Mouse (Mus musculus) urinary bladder, postnatal 25 days (tissue): ENCODE data around the gene Tmem63c.

Experiments used
- DNase-seq: peaks from one replicate; pipeline ENCODE4 v3.0.0; 2022; ENCODE audit warnings: low spot score

The Tmem63c gene

DNA sequence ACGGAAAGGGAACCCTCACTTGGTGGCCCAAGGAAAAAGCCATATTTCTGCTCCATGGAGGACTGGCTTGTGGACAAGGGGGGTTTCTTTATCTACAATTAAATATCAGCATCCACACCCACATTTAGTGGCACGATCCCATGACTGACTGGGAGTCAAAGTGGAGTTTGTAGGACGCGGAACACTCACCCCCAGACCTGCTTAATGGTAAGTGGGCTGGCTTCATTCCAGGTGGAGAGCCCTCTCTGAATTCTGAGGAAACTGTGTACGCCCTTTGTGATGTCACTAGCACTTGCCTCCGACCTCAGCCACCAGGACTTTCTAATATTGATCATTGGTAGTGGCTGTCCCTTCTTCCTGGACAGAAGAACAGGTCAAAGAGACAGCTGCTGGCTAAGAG is at the start of gene Tmem63c:
Tmem63c (plus strand) TSS at position 301 of the 400 bp plus-strand sequence.
- no peak for DNase-seq

DNA sequence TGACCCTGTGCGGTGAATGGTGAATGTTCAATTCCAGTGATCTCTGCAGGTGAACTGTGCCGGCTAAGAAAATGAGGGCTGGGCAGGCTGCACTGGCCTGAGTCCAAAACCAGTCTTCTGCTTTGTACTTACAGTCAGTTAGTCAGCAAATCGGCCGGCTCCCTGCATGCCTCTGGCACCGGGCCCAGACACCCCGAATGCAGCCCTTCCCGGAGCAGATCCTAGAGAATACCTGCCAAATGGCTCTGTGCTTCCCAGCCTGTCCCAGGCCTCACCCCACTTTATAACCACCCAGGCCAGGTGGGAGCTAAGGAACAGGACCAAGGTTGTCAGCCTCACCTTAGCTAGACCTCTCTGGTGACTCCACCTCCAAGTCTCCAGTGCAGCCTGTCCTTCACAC is 47.9 kb upstream of the Tmem63c start:
- peak; percentile 68 for DNase-seq

DNA sequence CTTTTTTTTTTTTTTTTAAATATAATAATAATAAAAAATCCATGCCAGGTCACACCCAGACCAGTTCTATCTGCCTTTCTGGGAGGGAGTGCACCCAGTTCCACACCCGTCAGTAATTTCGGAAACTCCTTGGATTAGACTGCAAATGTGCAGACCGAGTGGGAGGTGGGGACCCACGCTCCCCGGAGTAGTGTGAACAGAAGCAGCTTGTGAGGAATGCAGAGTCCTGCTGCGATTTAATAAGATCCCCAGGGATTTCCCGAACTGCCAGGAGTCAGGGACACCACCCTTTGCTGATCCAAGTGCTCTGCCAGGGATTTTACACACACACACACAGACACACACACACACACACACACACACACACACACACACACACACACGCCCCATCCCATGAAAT is 47.4 kb upstream of the Tmem63c start:
- no peak for DNase-seq

DNA sequence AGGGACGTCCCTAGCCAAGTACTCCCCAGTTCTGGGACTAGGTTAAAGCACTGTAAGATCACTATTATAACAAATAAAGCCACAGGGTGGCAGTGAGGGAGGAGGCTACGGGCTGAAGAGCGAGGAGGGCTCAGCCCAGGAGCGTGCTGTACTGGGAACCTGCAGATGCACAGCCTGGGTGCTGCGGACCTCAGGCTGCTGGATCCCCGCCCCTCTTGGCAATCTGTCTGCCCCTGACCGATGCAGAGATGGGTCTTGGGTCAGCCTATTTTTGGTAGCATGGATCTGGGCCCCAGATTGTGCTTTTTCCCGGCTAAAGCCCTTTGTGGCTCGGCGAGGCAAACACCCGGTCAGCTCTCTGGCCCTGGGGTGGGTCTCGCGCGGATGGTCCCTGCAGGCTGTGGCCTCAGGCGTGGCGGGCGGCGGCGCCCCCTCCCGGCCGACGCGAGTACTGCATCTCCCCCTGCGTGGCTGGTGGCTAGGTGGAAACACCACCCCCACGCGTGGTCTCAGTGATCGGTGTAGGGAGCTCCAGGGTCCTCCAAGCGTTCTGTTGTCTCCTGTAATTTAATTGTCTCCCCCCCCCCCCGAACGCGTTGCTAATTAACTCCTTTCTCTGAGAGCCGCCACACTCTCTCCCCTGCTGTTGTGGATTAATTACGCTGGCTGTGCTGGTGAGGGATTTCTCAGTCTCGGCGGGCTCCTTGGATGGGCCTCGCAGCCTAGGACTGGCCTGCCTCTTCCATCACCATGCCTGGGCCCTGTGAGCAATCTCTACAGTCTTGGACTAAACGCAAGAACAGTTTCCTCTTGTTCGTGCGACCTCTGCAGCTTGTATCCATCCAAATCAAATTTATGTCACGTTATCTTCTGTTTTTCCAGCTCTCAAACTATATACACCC is 46.5 kb upstream of the Tmem63c start:
- peak; percentile 67 for DNase-seq

DNA sequence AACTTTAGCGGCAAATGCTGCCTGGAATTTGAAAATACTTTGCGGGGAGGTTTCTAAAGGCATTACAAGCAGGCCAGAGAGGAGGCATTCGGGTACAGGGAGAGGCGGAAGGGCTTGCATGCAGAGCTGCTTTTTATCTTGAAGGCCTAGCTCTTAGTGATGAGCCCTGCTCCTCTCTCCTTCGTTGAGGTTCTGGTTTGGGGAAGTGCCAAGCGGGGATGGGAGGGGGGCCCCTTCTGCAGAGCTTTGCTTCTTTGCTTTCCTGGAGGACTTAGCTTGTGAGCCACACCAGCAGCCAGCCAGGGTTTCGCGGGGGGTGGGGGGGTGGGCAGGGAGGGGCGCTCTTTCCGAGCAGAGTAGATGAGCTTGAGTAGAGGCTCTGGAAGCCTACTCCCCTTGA is 45.4 kb upstream of the Tmem63c start:
- no peak for DNase-seq

DNA sequence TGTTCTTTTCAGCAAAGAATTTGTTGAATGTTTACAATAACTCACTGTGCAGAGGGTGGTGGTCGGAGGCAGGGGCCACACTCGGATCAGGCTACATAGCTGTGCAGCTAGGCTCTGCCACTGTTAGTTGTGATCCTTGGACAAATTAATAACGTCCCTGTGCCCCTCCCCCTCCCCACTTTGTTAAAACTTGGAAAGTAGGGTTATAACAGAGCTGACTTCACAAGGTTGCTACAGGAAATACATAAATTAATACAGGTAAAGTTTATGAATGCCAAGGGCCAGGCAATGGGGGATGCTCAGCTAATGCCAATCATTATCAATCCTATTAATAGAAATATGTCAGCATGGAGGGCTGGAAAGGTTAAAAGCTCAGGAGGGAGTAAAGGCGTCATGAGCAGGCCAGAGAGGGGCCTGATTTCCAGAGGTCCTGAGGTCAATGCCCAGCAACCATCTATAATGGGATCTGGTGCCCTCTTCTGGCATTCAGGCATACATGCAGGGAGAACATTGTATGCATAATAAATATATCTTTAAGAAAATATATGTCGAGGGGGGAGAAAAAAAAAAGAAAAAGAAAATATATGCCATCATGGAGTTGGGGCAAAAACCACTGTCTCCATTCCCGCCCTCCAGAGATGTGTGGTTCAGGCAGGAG is 44.5 kb upstream of the Tmem63c start:
- DNase-seq, result no peak

DNA sequence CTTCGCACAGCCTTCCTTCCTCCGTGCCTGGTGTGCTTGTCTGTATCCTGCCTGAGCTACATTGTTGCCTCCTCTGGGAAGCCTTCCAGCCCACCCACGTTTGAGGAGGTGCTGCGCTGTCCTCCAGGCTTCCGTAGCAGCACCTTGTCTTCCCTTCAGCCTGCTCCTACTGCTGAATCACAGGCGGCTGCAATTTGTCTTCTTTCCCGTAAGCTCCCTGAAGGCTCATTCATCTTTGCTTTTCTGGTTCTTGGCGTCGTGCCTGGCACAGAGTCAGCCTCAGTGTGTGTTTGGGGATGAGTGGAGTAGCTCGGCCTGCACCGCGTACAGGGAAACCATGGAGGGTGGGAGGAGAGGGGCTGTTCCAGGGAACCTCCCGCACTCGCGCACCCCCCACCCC is 43.3 kb upstream of the Tmem63c start:
- no peak for DNase-seq

DNA sequence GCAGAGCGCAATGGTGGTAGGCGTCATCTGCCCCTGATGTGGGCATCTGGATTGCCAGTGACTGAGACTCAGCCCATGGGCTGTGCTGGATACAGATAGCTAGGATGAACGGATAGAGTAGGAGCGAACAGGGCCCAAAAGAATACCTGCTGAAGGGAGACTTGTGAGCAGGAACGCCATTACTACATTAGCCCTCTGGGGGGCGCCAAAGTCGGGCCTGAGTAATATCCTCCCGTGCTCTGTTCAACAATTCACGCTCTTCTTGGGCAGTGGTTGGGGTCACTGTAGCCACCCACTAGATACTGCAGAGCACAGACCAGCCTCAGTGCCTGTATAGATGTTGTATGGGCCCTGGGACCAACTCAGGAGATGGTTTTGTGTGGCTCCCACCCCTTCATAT is 40.0 kb upstream of the Tmem63c start:
- DNase-seq, result no peak

DNA sequence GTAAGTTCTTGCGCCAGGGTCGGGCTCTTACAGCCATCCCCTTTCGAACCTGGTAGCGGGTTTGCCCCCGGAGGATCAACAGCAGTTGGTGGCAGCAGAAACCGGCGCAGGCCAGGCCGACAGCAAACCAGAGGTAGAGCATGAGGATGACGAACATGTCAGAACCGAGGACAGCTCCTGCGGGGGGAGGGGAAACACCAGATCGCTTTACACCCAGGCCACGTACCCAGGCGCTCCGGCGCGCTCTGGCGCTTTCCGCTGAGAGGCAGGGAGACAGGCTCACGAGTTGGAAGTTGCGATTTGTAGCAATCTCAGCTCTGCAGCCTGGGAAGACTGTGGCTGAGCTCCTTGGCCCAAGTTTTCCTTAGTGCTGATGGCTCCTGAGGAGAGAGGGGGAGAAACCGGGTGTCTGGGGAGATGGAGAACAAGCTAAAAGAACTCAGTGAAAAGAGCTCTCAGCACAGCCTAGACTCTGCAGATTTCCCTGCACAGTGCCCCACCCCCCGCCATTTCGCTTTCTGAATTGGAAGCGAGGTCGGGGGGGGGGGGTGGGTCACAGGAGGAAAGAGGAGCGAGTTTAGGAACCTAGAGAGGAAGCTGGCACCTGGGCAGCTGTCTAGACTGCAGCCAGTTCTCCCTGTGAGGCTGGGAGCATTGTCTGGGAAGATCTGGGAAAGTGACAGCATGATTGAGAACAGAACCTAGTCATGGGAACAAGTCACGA is 37.5 kb upstream of the Tmem63c start:
- DNase-seq, result peak; percentile 34

DNA sequence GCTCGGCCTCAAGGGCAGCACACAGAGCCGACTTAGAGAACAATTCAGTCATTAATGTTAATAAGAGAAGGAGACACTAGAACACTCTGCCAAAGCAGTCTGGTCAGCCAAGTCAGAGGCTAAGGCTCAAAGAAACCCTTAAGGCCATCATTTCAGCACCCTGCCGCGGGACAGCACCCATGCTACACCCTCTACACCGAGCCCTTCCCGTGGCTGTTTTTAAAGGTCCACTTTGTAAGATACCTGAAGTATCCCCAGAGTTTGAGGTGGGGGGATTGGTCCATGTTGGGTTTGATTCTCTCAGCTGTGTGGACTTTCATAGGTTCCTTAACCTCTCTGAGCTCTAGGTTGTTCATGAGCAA is 37.0 kb upstream of the Tmem63c start:
- no peak for DNase-seq

DNA sequence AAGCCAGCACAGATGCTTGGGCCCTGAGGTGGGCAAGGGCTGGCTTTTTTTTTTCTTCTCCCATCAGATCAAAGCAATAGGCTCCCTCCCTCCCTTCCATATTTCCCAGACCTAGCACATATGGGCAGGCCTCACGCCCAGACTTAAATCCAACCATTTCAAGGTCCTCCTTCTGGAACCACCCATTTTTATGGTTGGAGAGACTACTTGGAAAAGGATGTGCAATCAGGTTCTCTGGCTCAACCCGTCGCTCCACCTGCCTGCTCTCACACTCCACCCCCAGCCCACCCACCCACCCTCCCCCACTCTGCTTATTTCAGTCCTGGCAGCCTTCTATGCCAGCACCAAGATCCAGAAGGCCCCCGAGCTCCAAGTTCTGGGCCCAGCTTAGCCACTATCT is 34.6 kb upstream of the Tmem63c start:
- no peak for DNase-seq

DNA sequence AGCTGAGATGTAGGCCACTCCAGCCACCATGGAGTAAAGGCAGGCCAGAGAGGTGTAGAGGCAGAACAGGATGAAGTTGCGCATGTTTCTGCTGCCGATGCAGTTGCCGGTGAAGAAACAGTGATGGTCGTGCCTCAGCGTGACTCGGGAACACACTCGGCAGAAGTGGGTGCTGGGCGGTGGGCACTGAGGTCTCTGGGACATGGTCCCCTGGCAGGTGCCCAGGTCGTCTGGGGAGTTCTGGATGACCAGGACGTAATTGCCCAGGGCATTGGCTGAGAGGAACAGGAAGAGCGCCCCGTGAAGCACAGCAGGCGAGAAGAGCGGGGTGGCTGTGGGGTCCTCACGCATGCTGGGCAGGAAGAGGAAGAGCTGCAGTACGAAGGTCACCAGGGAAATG is 32.9 kb upstream of the Tmem63c start:
- no peak for DNase-seq

DNA sequence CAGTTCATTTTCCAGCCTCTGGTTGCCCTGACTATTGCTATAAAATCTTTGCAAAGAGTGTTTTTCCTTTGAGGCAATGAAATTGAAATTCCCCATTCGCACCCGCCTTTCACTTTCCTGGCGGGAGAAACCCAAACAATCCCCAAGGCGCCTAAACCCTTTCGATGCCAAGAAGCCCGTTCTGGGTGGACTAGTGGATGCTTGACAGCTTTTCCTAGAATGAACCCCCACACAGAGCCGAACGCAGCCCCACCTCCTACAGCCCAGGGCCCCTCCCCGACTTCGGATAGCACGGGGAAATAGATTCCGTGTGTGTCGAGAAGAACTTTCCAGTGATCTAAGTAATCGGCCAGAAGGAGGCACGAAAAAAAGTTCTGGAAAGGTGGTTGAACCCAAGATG is 31.8 kb upstream of the Tmem63c start:
- DNase-seq, result no peak

DNA sequence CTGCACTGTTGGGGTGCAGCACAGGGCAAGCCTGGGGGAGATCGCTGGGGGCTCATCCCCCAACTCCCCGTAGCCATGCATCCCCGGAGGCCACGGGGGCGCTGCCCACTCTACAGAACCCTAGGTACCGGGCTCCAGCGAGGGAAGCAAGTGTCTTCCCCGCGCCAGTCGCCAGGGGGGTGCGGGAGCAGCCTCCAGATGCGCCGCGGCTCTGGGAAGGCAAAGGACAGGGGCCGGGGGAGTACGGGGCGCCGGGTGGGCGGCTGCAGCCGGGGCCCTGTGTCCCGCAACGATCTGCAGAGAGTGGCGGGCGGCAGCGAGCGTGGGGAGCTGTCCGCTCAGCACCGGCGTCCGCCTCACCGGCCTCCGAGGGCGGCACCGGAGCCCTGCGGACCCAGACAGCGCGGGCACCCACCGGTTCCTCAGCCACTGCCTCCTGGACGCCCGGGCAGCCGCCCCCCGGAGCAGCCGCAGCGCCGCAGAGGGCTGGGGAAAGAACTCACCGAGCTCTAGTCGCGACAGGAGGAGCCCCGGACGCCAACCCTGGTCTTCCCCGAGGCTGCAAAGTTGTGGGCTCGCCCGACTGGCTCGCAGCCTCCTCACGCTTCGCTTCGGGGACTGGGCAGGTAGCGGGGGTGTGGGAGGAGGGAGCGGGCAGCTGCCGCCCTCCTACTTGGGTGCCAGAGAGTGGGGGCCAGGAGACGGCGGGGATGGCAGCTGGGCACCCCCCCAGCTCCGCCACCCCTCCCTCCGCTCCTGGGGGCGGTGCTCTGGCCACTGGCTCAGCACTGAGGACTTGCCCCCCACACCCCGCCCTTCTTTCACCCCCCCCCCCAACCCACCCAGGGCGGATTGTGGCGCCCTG is 31.0 kb upstream of the Tmem63c start, which contains the start of gene Zdhhc22:
Zdhhc22 (minus strand) TSS at position 541 of the 865 bp plus-strand sequence.
- DNase-seq, result peak; percentile 26

DNA sequence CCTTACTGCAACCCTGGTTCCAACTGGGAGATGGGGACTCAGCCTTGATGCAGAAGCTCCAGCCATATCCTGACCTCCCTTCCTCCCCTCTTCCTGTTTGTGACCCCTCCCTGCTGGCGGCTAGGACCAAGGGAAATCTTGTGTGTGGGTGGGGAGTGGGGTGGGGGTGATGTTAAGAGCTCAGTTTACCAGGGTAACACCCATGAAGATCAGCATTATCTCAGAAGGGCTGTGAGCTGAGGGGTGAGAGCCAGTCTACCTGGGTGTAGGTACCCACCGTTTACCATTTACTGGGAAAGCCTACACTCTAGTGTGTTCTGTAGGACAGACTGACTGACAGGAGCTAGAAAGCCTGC is 30.4 kb upstream of the Tmem63c start:
- DNase-seq, result no peak

DNA sequence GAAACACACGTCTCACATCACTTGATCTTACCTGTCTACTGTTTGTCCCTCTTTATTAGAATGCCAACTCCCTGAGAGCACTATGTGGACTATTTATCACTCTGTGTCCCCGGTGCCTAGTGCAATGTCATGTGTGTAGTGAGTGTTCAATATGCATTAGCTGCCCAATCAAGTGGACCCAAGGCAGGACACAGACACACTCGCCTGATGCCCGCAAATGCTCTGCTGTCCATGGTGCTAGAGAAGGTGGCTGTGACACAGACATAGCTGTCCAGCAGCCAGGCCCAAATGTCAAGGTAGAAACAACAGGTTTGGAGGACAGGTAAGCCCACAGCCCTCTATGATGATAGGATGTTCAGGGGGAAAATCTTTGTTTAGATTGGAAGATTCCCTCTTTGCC is 27.0 kb upstream of the Tmem63c start:
- no peak for DNase-seq

DNA sequence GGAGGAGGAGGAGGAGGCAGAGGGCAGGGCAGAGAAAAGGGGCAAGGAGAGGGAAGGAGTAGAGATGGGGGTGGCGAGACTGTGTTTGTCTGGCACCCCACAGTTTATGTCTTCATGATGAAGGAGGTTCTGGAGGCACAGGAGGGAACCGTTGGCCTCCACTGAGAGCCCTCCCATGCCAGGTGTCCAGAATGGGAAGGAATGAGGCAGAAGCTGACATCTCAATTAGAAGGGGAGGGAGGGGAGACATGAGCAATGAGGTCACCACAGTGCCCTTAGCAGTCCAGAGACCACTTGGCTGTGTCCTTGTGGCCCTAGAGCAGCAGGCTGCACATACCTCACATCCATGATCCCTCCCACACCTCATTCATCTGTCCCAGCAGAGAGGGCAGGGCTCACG is 26.4 kb upstream of the Tmem63c start:
- no peak for DNase-seq

DNA sequence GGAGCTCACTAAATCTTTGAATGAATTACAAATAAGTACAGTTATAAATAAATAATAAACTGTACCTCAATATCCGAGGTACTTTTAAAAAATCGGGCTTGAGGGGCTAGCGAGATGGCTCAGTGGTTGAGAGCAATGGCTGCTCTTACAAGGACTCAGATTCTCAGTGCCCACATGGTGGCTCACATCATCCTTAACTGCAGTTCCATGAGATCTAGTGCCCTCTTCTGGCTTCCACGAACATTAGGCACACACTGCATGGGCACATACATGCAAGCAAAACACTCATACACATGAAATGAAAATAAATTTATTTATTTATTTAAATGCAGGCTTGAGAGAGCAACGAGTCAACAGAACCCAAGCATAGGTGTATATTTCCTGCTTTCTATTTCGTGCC is 25.2 kb upstream of the Tmem63c start:
- DNase-seq, result no peak

DNA sequence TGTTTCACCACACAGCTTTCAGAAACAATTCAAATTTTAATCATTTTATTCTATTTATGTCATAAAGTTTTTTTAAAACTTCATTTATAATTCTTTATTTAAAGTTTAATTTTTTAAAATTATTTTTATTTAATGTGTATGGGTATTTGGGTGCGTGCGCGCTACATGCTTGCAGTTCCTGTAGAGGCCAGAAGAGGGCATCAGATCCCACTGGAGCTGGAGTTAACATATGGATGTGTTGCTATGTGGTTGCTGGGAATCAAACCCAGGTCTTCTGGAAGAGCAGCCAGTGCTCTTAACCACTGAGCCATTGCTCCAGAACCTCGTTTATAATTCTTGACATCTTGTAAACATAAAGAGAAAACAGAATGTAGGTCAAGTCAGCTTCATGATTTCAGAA is 22.4 kb upstream of the Tmem63c start:
- no peak for DNase-seq

DNA sequence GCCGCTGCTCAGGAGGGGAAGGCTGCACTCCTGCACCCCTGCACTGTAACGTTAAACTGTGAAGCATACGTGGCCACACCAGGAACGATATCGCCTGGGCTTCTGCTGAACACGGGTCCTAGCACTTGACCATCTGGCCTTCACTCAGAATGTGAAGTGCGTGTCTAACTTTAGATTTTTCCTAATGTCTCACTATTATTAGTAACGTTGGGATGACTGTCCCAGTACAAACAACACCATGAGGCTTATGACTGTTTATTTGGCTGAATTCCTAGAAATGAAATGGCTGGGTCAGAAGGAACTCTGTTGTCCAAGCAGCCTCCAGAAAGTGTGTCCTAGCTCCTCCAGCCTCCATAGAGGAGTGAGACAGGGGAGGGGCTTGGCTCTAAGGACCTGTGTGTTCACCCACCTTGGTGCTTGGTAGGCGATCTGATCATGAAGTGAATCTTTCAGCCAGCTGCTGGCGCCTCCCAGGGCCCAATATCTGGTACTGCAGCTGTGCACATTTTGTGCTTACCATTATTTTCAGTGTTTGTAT is 21.8 kb upstream of the Tmem63c start:
- DNase-seq, result no peak

DNA sequence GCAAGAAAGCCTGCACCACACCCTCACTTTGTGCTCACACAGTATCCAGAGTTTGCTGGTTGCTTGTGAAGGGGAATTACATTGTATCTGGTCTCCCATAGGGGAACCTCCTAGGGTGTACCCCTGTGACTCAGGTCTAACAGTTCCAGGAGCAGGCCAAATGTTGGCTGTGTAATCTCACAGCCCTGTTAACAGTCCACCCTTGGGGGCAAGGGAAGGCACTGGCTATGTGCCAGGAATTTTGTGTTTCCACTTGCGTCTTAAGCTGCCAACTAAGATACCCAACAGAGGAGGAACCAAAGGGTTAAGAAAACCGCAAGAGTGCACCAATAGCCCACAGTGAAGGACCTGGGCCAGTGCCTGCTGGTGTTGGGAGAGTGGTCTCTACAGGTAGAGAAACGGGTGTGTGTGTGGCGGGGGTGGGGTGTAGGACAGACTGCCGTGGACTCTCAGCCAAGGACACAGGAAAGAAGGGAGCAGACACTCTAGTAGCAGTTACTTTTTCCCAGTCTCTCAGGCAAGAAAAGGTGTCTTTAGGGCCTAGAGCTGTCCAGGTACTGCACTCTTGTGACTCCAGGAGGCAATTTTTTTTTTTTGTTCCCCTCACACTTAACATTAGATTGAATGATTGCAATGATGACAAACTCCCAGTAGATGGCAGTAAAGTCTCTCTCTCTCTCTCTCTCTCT is 20.8 kb upstream of the Tmem63c start:
- no peak for DNase-seq
